Mouse (Mus musculus) testis, adult 2 months (tissue): ENCODE measurements around the gene Fstl4.

Experiments used
- CTCF ChIP-seq: fragments of 200-500 bp; IDR thresholded peaks from 2 replicates; pipeline ENCODE4 v1.5.1; 2012; ENCODE audit warnings: low read depth, mild to moderate bottlenecking, inconsistent platforms, low read length, moderate library complexity; ENCODE audit not compliant: control insufficient read depth, insufficient read depth, insufficient replicate concordance
- POLR2A ChIP-seq: fragments of 200-500 bp; IDR thresholded peaks from 2 replicates; pipeline ENCODE4 v1.6.1; 2012; ENCODE audit warnings: low read depth, mild to moderate bottlenecking, inconsistent platforms, low read length, moderate library complexity; ENCODE audit not compliant: control insufficient read depth

GRCm38 (mm10) chr11:53000226-53000625, 235.8 kb downstream of the Fstl4 start:
- no peak for TF ChIP-seq POLR2A
- no peak for TF ChIP-seq CTCF
